Mouse (Mus musculus) gastrocnemius, postnatal 4 days (tissue): ENCODE measurements around the gene Proca1. TPM values are rescaled to one million over a fixed set of nuclear protein-coding genes. Genes with fewer than 3 reads are reported as not detected.
"Not testable (repeated sequence)": the region's sequence is repeated elsewhere in the genome, so short reads cannot be mapped to it uniquely, and the experiment has no call there.

Experiments used
- DNase-seq, 2 experiments: peaks; one replicate each; pipeline ENCODE4 v3.0.0; 2021 to 2022; ENCODE audit warnings: low spot score in 2 of 2, mixed read lengths in 2 of 2
- total RNA-seq, 2 experiments: library from RNA; stranded (reverse); gene quantifications; 2 replicates each; pipeline ENCODE4 v1.2.3; 2021

Gene Proca1
- total RNA-seq, 2 experiments from 2014 or later: 1.9 to 2.4 TPM

DNA sequence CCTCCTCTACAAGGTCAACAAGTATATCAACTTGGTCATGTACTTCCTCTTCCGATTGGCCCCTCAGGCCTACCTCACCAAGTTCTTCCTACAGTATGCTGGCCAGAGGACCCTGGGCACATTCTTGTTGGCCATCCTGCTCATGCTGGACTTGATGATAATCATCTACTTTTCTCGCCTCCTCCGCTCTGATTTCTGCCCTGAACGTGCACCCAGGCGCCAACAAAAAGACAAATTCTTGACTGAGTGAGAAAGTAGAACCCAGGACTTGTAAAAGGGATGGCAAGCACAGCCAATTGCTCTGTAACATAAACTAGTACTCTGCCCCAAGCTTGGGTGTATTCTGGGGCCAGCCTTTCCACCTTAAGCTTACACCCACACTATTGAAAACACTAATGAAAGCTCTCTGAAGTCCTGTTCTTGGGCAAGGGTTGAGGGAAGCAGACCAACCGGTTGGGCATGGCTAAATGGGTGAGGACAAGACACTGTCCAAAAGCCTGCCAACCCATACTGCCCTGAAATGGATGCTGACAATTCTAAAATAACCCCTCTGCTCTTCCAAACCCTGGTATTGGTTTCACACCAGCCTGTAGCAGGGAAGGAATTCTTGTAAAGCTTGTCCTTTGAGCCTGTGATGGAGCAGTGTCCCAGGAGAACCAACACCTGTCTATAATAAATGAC is 13.0 kb upstream of the Proca1 start:
- DNase-seq: no peak

DNA sequence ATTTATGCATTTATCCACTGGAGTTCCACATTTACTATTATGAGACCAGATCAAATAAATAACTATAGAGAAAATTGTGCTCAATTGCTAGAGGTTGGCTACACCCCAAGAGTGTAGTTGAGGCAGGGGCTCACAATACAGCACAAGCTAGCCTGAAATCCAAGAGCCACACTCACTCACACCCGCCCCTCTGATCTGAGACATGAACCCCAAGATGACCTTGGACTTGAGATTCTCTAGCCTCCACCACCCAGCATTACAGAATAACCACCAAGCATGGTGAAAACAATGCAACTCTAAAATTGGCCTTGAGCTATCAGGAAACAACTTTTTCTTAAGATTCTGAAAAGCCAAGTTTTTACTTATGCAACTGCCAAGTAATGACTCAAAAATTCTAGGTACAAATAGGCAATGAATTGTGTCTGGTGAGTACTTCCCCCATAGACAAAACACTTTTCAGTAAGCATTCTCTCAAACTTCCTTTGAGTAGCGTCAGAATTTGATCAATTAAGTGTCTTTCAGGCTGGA is 11.3 kb upstream of the Proca1 start:
- no peak for DNase-seq

DNA sequence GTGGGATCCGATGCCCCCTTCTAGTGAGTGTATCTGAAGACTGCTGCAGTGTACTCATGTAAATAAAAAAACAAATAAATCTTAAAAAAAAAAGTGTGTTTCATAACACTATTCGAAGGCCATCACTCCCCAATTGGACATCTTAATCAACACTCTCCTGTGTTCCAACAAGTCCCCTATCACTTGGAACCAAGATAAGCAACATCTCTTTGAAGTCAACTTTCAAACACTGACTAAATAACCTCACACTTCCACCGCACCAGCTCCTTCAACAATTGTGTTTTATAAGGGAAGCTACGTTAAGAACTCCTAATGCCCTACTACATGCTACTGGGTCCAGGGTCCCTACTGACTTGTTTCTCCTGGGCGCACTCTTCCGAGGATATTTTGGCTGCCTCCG is 10.7 kb upstream of the Proca1 start:
- DNase-seq: no peak

DNA sequence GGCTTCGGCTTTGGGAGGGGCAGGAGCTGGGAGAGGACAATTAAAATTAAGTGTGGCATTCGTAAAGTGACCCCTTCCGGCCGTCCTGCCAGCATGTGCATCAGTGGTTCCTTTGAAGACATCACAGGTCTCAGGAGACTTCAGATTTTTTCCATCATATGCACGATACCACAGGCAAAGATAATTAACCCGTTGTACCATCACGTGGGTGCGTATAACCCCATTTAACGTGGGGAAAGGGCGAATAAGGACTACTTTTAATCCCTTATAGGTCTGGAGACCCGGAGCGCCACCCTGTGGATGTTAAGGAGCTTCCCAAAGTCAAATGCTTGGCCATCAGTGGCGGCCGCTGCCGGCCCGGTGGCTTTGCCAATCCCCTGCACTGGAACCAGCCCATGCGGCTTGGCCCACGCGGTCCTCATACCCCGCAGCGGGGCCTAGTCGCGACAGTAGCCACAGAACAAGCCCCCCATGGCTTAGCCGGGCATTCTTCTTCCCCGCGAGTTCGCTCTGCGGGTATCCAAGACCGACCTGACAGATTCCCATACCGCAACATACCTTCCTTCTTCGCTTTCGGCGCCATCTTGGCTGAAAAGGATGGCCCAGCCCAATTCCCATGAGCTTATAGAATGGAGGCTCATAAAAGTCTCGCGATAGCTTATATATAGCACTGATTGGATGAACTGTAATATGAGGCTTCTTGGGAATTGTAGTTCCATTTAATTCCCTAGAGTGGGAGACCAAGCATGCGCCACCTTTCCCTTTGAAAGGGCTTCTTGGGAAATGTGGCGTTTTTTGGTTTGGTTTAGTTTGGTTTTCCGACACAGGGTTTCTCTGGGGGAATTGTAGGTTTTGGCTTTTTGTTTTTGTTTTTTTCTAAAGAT is 10.0 kb upstream of the Proca1 start, which contains the start of gene Rpl23a:
Rpl23a (minus strand) TSS at position 624 of the 884 bp plus-strand sequence.
- peak; percentile 43 to 72 for DNase-seq

DNA sequence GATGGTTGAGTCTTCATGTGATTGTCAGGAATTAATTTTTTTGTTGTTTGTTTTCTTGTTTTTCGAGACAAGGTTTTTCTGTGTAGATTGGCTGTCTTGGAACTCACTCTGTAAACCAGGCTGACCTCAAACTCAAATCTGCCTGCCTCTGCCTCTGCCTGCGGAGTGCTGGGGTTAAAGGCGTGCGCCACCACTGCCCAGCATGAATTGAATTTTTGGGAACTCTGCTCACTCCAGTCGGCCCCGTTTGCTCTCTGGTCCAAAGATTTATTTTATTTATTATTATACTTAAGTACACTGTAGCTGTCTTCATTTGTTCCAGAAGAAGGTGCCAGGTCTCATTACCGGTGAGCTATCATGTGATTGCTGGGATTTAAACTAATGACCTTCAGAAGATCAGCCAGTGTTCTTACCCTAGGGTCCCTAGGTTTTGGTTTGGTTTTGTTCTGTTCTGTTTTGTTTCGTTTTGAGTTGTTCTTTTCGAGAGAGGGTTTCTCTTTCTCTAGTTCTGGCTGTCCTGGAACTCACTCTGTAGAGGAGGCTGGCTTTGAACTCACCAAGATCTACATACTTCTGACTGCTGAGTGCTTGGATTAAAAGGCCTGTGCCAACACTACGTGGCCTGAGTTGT is 9.2 kb upstream of the Proca1 start:
- DNase-seq: no peak

DNA sequence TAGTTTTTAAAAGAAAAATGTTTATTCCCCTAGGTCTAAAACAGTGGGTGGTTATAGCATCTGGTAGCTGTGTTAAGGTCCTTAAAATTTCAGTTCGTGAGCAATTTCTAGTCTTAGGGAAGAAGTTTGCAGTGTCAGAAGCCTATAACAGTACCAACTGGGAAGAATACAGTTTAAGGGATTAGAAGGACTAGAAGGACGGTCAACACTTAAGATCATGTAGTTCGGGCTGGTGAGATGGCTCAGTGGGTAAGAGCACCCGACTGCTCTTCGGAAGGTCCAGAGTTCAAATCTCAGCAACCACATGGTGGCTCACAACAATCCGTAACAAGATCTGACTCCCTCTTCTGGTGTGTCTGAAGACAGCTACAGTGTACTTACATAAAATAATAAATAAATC is 8.5 kb upstream of the Proca1 start:
- not testable (repeated sequence) for DNase-seq

DNA sequence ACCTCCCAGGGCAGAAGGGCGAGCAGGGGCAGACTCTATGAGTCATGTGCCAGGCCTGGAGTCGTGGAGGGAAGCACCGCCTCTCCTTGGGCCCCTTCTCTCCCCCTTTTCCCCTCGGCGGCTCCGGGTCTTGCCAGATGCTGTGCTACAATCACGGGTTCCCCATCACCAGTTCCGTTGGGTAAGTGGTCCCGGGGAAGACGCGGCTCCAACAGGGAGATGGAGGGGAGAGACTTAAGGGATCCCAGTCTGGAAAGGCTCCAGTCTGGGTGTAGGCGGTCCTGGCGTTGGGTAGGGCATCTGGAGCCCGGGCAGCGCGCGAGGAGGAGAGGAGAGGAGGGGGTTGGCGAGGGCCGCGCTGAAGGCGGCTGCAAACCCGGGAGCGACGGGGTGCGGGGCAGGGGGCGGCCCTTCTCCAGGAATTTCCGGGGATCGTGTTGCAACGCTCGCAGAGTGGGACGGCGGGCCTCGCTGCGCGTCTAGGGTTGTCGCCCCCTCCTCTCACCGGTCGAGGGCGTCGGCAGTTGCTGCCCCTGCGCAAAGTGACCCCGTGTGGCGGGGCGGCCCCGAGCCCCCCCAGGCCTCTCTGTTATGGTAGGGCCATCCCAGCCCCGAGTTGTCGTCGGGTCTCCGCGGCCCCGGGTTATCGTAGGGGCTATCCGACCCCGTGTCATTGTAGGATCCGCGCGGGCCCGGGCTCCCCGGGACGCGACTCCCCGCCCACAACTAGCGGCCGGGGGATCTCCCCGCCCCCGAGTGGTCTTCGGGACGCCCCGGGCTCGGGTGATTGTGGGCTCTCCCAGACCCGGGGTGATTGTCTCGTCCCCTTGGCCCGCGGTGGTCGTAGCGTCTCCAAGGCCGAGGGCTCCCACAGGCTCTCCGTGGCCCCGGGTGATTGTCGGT is 4.6 kb upstream of the Proca1 start, which contains the start of gene Rab34:
Rab34 (plus strand) TSS at position 100 of the 903 bp plus-strand sequence.
- DNase-seq: peak; percentile 79 to 87

DNA sequence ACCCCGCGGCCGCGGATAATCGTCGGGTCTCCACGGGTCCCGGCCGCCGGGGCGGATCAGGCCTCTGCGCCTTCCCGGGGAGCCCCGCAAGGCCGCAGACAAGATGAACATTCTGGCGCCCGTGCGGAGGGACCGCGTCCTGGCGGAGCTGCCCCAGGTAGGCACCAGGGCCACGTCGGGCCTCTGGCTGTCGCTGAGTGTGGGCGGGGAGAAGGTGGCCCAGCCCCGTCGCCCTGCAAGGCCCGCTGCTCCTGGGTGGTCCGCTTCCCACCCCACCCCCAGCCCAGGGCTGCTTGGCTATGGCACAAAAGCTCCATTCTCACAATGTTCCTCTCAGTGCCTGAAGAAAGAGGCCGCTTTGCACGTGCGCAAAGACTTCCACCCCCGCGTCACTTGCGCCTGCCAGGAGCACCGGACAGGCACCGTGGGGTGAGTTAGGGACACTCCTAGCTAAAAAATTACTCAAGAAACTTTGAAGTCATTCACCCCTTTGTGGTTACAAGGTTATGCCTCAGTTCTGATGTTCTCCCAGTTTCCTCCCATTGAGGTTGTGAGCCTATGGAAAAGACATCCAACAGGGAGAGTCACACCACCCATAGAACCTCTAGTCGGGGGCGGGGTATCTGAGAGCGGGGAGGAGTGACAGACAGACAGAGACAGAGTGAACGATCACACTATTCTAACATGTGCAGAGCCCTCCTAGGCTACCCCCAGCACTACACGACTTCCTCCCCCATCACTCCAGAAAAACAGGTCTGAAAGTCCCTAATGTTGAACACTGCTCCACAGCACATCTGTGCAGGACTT is 3.8 kb upstream of the Proca1 start:
- DNase-seq: peak; percentile 60 to 78

DNA sequence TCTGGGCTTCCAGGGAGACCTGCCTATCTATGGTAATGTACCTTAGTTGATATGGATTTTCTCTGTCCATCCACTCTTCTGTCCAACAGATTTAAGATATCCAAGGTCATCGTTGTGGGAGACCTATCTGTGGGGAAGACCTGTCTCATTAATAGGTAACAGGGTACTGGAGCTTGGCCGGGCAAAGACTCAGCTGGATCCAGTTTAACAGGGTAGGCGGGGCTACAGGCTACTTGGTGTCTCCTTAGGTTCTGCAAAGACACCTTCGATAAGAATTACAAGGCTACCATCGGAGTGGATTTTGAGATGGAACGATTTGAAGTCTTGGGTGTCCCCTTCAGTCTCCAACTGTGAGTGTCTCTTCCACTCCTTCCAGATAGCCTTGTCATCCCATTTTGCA is 3.2 kb upstream of the Proca1 start:
- no peak for DNase-seq

DNA sequence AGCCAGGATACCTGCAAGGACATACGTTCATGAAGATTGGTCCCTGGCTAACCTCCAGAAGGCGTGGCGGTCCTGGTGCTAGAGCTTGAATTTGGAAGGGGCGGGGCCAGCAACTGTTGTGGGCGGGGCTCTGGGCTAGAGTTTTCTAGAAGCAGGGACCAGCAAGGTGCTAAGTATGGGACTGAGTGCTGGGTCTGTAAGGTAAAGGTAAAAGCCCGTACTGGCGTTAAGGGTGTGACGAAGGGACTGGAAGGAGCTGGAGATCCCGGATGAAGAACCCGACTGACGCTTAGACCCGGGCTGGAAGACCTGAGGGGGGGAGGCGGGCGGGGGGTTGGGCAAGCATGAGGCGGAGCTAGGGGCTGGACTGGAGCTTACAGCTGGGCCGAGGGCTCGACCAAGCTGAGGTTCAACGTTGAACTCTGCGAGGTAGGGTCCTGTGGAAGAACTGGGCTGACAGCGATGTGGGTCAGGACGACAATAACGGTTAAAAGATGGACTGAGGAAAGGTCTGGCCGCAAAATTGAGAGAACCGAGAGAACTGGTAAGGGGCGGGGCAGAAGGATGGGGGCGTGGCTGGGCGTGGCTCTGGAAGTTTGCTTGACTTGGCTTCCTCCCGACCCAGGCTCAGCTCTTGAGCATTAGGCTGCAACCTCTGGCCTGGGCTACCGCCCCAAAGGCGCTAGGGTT is 1.4 kb downstream of the Proca1 start:
- peak; percentile 63 to 80 for DNase-seq

DNA sequence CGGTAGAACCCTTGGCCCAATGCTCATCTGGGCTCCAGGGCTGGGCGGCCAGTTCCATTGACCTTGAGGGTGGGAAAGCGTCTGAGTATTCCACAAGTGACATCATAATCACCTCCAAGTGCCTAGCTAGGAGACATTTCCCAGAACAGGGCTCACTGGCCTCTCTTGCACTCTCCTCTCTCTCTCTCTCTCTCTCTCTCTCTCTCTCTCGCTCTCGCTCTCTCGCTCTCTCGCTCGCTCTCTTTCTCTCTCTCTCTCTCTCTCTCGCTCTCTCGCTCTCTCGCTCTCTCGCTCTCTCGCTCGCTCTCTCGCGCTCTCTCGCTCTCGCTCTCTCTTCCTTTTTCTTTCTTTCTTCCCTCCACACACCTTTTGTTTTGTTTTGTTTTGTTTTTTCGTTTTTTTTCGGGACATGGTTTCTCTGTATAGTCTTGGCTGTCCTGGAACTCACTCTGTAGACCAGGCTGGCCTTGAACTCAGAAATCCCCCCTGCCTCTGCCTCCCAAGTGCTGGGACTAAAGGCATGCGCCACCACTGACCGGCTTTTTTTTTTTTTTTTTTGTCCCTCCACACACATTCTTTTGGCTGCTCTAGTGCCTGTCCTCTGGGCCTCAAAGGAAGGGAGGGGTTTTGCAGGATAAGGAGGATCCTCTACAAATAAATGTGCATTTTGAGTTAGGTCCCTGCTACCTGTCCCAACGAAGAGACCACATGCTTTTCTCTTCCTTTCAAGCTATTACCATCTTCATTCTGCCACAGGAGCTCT is 2.1 kb downstream of the Proca1 start:
- DNase-seq: no peak

DNA sequence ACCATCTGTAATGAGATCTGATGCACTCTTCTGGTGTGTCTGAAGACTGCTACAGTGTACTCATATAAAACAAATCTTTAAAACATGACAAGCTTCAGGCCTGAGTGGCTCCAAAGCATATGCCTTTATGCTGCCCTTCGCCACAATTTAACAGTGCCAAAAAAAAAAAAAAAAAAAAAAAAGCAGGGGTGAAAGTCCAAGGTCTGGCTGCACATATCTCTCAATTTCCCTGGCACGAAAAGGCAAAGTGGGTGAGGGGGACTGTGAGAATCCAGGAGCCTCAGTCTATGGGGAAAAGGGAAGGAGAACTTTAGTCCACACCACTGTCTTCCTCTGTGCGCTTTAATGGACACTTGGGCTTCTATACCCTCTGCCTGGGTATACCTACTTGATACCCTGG is 9.2 kb downstream of the Proca1 start:
- no peak for DNase-seq

DNA sequence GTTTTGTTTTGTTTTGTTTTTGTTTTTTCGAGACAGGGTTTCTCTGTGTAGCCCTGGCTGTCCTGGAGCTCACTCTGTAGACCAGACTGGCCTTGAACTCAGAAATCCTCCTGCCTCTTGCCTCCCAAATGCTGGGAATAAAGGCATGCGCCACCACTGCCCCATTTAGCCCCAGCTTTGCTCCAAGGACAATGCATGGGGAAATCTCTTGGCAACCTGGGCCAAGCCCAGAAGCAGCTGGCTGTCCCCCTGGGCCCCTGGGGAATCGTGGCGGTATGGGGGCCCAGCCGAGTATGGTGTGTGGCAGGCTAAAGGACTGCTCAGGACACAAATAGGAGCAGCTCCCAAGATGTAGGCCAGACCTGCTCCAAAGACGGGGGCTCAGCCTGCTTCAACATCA is 11.1 kb downstream of the Proca1 start:
- no peak for DNase-seq

DNA sequence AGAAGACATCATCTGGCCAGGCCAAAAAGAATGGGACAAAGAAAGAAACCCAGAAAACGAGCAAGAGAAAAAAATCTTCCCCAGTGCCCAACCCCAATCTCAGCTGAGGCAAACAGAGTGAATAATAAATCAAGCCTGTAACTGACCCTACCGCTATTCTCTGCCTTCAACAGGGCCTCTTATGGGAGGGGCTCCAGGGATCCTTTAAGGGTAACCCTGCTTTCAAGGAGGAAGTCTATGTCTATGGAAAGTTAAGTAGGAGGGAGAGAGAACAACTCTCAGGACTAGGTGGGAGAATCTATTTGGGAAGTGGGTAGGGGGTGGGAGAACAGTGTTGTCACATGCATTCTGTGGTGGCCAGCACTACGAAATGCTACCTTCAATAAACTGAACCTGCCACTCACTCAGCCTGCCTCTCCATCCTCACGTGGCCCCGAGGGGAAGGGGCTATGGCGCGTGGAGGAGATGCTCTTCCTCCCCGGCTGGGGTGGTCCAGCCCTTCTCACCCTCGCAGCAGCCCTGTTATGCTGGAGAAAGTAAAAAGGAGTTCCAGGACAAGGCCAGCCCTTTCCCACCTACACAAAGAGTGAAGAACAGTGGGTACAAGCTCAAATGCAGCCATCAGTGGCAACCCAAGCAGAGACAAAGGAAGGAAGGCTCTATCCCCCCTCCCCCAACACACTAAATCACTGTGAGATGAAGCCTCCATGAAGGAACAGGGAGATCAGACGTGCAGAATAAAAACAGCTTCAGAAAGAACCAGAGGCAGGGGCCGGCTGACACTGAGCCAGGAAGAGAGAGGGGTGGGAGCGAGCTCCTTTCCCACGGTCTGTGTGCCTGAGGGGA is 12.4 kb downstream of the Proca1 start:
- no peak for DNase-seq

DNA sequence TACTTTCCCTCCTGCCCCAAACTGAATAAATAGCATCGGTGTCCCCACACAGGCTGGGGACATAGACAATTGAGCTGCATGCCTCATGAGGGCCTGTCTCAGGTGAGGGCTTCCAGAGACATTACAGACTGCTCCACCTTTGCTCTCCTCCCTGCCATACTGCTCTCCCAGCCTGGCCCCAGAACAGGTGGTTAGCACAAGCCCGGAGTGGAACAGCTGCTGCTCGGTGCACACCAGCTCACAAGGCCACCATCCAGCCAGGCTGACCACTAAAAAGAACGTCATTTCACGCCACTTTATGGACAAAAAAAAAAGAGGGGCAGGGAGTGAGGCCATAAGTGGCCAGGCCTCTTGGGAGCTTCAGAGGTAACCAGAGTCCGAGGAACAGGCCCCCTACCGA is 14.0 kb downstream of the Proca1 start:
- DNase-seq: no peak

DNA sequence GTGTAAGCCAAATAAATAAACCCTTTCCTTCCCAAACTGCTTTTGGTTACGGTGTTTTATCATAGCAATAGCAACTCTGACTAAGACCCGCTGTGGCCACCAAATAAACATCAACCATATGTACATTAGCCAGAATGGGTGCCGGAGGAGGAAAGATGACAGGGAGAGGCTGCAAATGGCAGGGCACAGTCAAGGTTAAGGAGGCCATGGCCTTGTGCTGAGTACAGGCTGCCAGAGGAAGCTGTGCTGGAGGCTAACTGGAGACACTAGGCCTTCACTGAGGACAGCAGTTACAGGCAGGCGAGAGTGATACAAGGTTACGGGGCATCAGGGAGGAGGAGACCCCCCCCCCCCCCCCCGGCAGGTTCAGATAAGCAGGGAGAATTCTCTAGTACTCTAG is 16.7 kb downstream of the Proca1 start:
- no peak for DNase-seq

DNA sequence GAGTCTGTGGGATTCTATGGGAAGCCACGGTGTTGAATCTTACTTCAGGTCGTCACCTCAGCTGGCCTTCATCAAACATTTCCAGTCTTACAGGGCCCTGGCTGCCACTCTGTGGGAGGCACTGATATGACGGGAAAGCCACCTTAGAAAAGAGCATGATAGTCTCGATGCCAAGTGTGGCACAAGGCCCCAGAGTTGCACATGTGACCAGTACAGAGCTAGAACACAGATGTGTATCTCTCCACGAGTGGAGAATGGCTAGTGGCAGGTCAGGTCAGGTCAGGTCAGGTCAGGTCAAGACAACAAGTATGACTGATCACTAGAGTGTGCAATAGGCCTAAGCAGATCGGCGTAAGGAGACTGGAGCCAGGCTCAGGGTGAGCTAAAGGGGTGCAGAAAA is 17.4 kb downstream of the Proca1 start:
- no peak for DNase-seq
